Mouse (Mus musculus) thymus, adult 2 months (tissue): Measurements from ENCODE around the gene Sipa1l1. TPM values are rescaled to one million over a fixed set of nuclear protein-coding genes. Genes with fewer than 3 reads are reported as not detected.

Experiments
- DNase-seq: peaks from one replicate; pipeline ENCODE4 v3.0.0; 2021
- H3K27ac ChIP-seq: fragments of 200-500 bp; 2 replicates; pipeline ENCODE4 v1.5.1; 2012; ENCODE audit warnings: low read length, control low read depth; ENCODE audit not compliant: control insufficient read depth, insufficient read depth
- H3K27me3 ChIP-seq: fragments of 200-500 bp; 2 replicates; pipeline ENCODE4 v1.6.1; 2012; ENCODE audit warnings: mild to moderate bottlenecking, low read length, moderate library complexity, mixed read lengths; ENCODE audit not compliant: control insufficient read depth, insufficient read depth
- H3K36me3 ChIP-seq: fragments of 200-500 bp; 2 replicates; pipeline ENCODE4 v1.6.1; 2012; ENCODE audit warnings: mild to moderate bottlenecking, low read length, moderate library complexity; ENCODE audit not compliant: control insufficient read depth, insufficient read depth
- H3K4me1 ChIP-seq: fragments of 200-500 bp; replicated peaks from 2 replicates; pipeline ENCODE4 v1.6.1; 2012; ENCODE audit warnings: low read length; ENCODE audit not compliant: control insufficient read depth, insufficient read depth
- H3K4me3 ChIP-seq: fragments of 200-500 bp; 2 replicates; pipeline ENCODE4 v1.5.1; 2012; ENCODE audit warnings: mild to moderate bottlenecking, low read length, control low read depth, moderate library complexity; ENCODE audit not compliant: control insufficient read depth, insufficient read depth
- CTCF ChIP-seq: fragments of 200-500 bp; IDR thresholded peaks from 2 replicates; pipeline ENCODE4 v1.5.1; 2012; ENCODE audit warnings: mild to moderate bottlenecking, control low read depth, low read length, moderate library complexity, borderline replicate concordance; ENCODE audit not compliant: control insufficient read depth, poor library complexity, insufficient read depth; ENCODE audit errors: extremely low read depth
- POLR2A ChIP-seq: fragments of 200-500 bp; IDR thresholded peaks from 2 replicates; pipeline ENCODE4 v1.6.1; 2012; ENCODE audit warnings: mild to moderate bottlenecking, low read length, control low read depth, moderate library complexity; ENCODE audit not compliant: control insufficient read depth, poor library complexity, insufficient read depth; ENCODE audit errors: extremely low read depth
- WGBS: fragments of 180-500 bp; shearing (Covaris S2); methylation state at CpG from one replicate; pipeline ENCODE4 v1.1.7; 2018; 5-methylcytosine and 5-hydroxymethylcytosine counted together
- polyA plus RNA-seq: library from polyadenylated mRNA; depleted of rRNA; stranded (reverse); fragments of >200 nt; gene quantifications from 2 replicates; pipeline ENCODE4 v1.2.3, GENCODE M21; 2012

Sipa1l1 gene
- polyA plus RNA-seq, 1 experiment = 43.7 TPM

- H3K27ac ChIP-seq = no peak overlapping the region
- H3K36me3 ChIP-seq = no peaks in the 10 kb centered on the region
- TF ChIP-seq POLR2A (no peak), CTCF (no peak)
- no peak for DNase-seq
- H3K27me3 ChIP-seq = no peaks in the 10 kb centered on the region
- peaks cover 3% of the 10 kb centered on the region; the same call in 1 of the 2 replicates for H3K4me1 ChIP-seq
- no peak overlapping the region for H3K4me3 ChIP-seq
Measured at GRCm38 (mm10) chr12:82145173-82145572, 23.9 kb upstream of the Sipa1l1 start.

GRCm38 (mm10) chr12:82147021-82147693, 22.0 kb upstream of the Sipa1l1 start:
- 92% methylated on average over 12 of the region's 12 CpGs for WGBS
- Histone ChIP-seq H3K4me1 (peaks cover 3% of the 10 kb centered on the region; the same call in 1 of the 2 replicates), H3K4me3 (no peak overlapping the region), H3K27me3 (no peaks in the 10 kb centered on the region), H3K36me3 (no peaks in the 10 kb centered on the region), H3K27ac (no peak overlapping the region)
- DNase-seq = no peak
- TF ChIP-seq POLR2A (no peak), CTCF (no peak)

- peaks cover 3% of the 10 kb centered on the region; the same call in 1 of the 2 replicates for H3K4me1 ChIP-seq
- no peak overlapping the region for H3K27ac ChIP-seq
- H3K27me3 ChIP-seq = no peaks in the 10 kb centered on the region
- TF ChIP-seq CTCF (no peak), POLR2A (no peak)
- no peak for DNase-seq
- WGBS = 92% methylated on average over 8 of the region's 8 CpGs
- H3K4me3 ChIP-seq = no peak overlapping the region
- H3K36me3 ChIP-seq = no peaks in the 10 kb centered on the region
Measured at GRCm38 (mm10) chr12:82148328-82148930, 20.7 kb upstream of the Sipa1l1 start.

- 74% methylated on average over 2 of the region's 2 CpGs for WGBS
- no peaks in the 10 kb centered on the region for H3K36me3 ChIP-seq
- H3K4me3 ChIP-seq = no peak overlapping the region
- DNase-seq = no peak
- no peaks in the 10 kb centered on the region for H3K27me3 ChIP-seq
- H3K4me1 ChIP-seq = peaks cover 5% of the 10 kb centered on the region
- TF ChIP-seq CTCF (no peak), POLR2A (no peak)
- no peak overlapping the region for H3K27ac ChIP-seq
Measured at GRCm38 (mm10) chr12:82151019-82151418, 18.1 kb upstream of the Sipa1l1 start.

GRCm38 (mm10) chr12:82154527-82154926, 14.6 kb upstream of the Sipa1l1 start:
- Histone ChIP-seq H3K4me3 (no peak overlapping the region), H3K27me3 (no peaks in the 10 kb centered on the region), H3K4me1 (peaks cover 10% of the 10 kb centered on the region), H3K36me3 (no peaks in the 10 kb centered on the region), H3K27ac (no peak overlapping the region)
- TF ChIP-seq CTCF (no peak), POLR2A (no peak)
- WGBS = 92% methylated on average over 4 of the region's 4 CpGs
- DNase-seq = no peak

- no peaks in the 10 kb centered on the region for H3K36me3 ChIP-seq
- no peak for TF ChIP-seq CTCF
- no peak for TF ChIP-seq POLR2A
- no peak overlapping the region for H3K27ac ChIP-seq
- no peak for DNase-seq
- 97% methylated on average over 16 of the region's 16 CpGs for WGBS
- H3K4me1 ChIP-seq = peaks cover 10% of the 10 kb centered on the region
- no peak overlapping the region for H3K4me3 ChIP-seq
- no peaks in the 10 kb centered on the region for H3K27me3 ChIP-seq
Measured at GRCm38 (mm10) chr12:82158516-82158915, 10.6 kb upstream of the Sipa1l1 start.
